Mouse (Mus musculus) liver, embryonic 13.5 days (tissue): ENCODE results near the gene Adamts4. TPM values are rescaled to one million over a fixed set of nuclear protein-coding genes. Genes with fewer than 3 reads are reported as not detected.
"Not testable (repeated sequence)": the region's sequence is repeated elsewhere in the genome, so short reads cannot be mapped to it uniquely, and the experiment has no call there.

ENCODE experiments used
- ATAC-seq: fragments of 200-750 bp; cut with Nextera tagmentation; 2 replicates; pipeline ENCODE4 v1.8.0; 2017; ENCODE audit warnings: low read depth, mild to moderate bottlenecking, moderate number of reproducible peaks, moderate library complexity
- DNase-seq: peaks from one replicate; pipeline ENCODE4 v3.0.0; 2022
- H3K27ac ChIP-seq: fragments of 300-500 bp; sonication (generic); 2 replicates; pipeline ENCODE4 v1.5.1; 2015; ENCODE audit warnings: moderate library complexity, mild to moderate bottlenecking, inconsistent platforms
- H3K27me3 ChIP-seq: fragments of 300-500 bp; sonication (generic); 2 replicates; pipeline ENCODE4 v1.6.1; 2015; ENCODE audit warnings: mild to moderate bottlenecking, inconsistent platforms
- H3K36me3 ChIP-seq: fragments of 300-500 bp; sonication (generic); 2 replicates; pipeline ENCODE4 v1.6.1; 2015; ENCODE audit warnings: mild to moderate bottlenecking, inconsistent platforms
- H3K4me1 ChIP-seq: fragments of 300-500 bp; sonication (generic); replicated peaks from 2 replicates; pipeline ENCODE4 v1.6.1; 2015; ENCODE audit warnings: inconsistent platforms
- H3K4me2 ChIP-seq: fragments of 300-500 bp; sonication (generic); 2 replicates; pipeline ENCODE4 v1.6.1; 2015; ENCODE audit warnings: inconsistent platforms, mild to moderate bottlenecking, moderate library complexity
- H3K4me3 ChIP-seq: fragments of 300-500 bp; sonication (generic); replicated peaks from 2 replicates; pipeline ENCODE4 v1.5.1; 2015; ENCODE audit warnings: mild to moderate bottlenecking, inconsistent platforms
- H3K9ac ChIP-seq: fragments of 300-500 bp; sonication (generic); 2 replicates; pipeline ENCODE4 v1.6.1; 2015; ENCODE audit warnings: mild to moderate bottlenecking, inconsistent platforms
- H3K9me3 ChIP-seq: fragments of 300-500 bp; sonication (generic); replicated peaks from 2 replicates; pipeline ENCODE4 v1.6.1; 2016; ENCODE audit warnings: inconsistent platforms
- WGBS: fragments of 180-500 bp; shearing (Covaris S2); methylation state at CpG from one replicate; pipeline ENCODE4 v1.1.7; 2015; ENCODE audit not compliant: insufficient replicate concordance; 5-methylcytosine and 5-hydroxymethylcytosine counted together
- polyA plus RNA-seq: library from polyadenylated mRNA; unstranded; fragments of >200 nt; fragmentation: Nextera tagmentation; extraction: Ambion mirVana; gene quantifications from 2 replicates; pipeline ENCODE4 v1.2.1, GENCODE M21; 2015

Adamts4 gene
- polyA plus RNA-seq, 1 experiment from 2014 or later = 0.43 TPM

DNA sequence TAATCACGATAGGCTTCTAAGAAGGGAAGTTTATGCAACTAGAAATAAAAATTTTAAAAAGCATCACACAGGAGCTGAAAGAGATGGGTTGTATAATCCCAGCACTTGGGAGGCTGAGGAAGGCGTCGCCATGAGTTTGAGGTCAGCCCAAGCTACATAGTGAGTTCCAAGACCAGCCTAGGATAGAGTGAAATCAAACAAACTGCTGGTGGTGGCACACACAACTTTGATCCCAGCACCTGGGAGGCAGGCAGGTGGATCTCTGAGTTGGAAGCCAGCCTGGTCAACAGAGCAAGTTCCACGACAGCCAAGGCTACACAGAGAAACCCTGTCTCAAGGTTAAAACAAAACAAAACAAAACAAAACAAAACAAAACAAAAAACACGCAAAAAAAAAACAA lies 17.9 kb upstream of the Adamts4 start:
- Histone ChIP-seq H3K4me3 (peak overlapping the region; percentile 36), H3K27me3 (0 out of 2 replicates have a peak, but pooled peaks cover 3% of the 10 kb centered on the region), H3K4me2 (peak overlapping the region; percentile 41), H3K9ac (0 out of 2 replicates have a peak overlapping the region, but pooled peaks have one; percentile 41), H3K9me3 (no peaks in the 10 kb centered on the region), H3K36me3 (peaks cover 37% of the 10 kb centered on the region), H3K27ac (0 out of 2 replicates have a peak overlapping the region, but pooled peaks have one; percentile 71), H3K4me1 (peaks cover 55% of the 10 kb centered on the region)
- no peak for DNase-seq
- ATAC-seq = no peak
- WGBS = 43% methylated on average over 5 of the region's 5 CpGs

DNA sequence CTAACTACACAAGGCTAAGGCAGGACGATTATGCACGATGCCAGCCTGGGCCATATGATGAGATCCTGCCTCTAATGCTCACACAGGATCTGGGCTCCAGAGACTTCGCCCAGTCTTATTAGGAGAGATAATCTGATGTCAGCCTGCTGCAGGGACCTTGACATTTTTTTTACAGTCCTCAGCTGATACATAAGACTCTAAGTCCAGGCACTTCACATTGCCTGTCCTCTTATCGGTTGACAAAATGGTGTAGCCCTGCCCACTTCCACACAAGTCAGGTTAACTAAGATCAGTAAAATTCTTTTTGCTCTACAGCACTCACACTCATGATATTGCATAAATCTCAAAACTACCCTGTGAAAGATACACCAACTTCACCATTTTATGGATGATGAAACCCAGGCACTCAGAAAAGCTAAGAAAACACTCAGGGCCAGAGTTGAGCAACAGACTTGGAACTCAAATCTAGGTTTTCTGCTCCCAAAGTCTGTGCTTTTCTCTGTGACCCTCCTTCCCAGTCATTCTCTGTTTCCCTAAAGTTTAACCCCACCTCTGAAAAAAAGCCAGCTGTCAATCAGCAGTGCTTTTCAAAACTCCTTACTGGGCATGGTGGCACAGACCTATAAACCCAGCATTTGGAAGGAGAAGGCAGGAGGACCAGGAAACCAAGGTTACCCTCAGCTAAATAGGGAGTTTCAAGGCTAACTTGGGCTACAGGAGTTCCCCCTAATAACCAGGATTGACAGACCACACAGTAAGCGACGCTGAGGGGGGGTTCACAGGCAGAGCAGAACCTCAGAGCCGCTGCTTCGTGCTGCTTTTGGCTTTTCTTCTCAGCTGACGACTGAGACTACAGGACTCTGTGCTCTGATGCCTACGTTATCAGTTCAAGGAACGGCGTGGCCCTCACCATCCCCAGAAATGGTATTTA lies 17.2 kb upstream of the Adamts4 start:
- peaks cover 62% of the 10 kb centered on the region for H3K4me1 ChIP-seq
- peak; percentile 71 for ATAC-seq
- H3K27me3 ChIP-seq = 0 out of 2 replicates have a peak, but pooled peaks cover 3% of the 10 kb centered on the region
- peak overlapping the region; percentile 36 for H3K4me3 ChIP-seq
- peak overlapping the region; percentile 71 for H3K27ac ChIP-seq
- peaks cover 44% of the 10 kb centered on the region for H3K36me3 ChIP-seq
- H3K9ac ChIP-seq = peak overlapping the region; percentile 47
- no peaks in the 10 kb centered on the region for H3K9me3 ChIP-seq
- peak overlapping the region; percentile 41 for H3K4me2 ChIP-seq
- WGBS = 22% methylated on average over 12 of the region's 12 CpGs
- DNase-seq = no peak

DNA sequence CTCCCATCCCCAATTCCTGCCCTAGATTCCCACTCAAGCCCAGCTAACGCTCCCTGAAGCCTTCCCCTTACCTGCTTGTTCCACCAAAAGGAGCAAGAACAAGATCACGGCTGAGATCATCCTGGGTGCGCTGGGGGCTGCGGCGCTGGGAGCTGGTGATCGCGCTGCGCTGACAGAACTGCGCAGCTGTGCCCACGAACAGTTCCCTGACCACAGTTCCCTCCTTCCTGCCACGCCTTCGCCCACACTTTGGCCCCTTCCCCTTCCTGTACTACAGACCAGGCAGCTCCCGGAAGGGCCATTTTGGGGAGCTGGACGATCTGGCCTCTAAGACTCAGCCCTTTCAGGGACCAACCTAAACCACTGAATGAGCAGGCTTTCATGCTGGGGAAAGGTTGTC lies 16.1 kb upstream of the Adamts4 start, which contains the start of gene Fcer1g:
Fcer1g (minus strand) TSS at position 240 of the 400 bp plus-strand sequence.
- peak within 1 kb of the TSS; percentile 41 for H3K4me2 ChIP-seq
- DNase-seq = no peak

DNA sequence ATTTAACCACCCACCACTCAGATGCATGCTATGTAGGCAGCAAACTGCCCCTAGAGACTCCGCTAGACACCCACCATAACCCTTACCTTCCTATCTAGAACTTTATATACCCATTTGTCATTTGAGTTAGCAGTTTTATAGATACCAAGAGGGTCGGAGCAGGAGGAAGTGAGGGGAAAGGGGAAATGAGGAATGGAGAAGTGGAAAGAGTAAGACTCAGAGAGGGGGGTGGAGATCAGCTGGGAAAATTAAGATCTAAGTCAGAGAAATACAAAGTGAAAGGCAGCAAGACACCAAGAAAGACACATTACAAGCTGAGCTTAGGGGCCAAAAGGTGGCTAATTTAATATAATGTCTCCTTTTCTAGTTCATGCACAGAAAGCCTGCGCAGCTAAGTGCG lies 15.7 kb upstream of the Adamts4 start:
- Histone ChIP-seq H3K36me3 (peaks cover 57% of the 10 kb centered on the region), H3K4me1 (peaks cover 62% of the 10 kb centered on the region), H3K4me2 (peak overlapping the region; percentile 41; the same call in 1 of the 2 replicates), H3K9ac (no peak overlapping the region), H3K27me3 (0 out of 2 replicates have a peak, but pooled peaks cover 3% of the 10 kb centered on the region), H3K4me3 (no peak overlapping the region), H3K9me3 (no peaks in the 10 kb centered on the region), H3K27ac (peak overlapping the region; percentile 71; the same call in 1 of the 2 replicates)
- ATAC-seq = no peak
- 68% methylated on average over 4 of the region's 4 CpGs for WGBS
- no peak for DNase-seq

More for the DNA sequence above, 16.1 kb upstream of the Adamts4 start, which contains the start of gene Fcer1g:
- Histone ChIP-seq H3K27me3 (0 out of 2 replicates have a peak, but pooled peaks cover 3% of the 10 kb centered on the region), H3K9ac (peak within 1 kb of the TSS; percentile 47), H3K9me3 (no peaks in the 10 kb centered on the region), H3K4me1 (peaks cover 62% of the 10 kb centered on the region), H3K36me3 (peaks cover 55% of the 10 kb centered on the region), H3K4me3 (peak within 1 kb of the TSS; percentile 36), H3K27ac (peak within 1 kb of the TSS; percentile 71)
- ATAC-seq = no peak
- WGBS = 28% methylated on average over 14 of the region's 14 CpGs

DNA sequence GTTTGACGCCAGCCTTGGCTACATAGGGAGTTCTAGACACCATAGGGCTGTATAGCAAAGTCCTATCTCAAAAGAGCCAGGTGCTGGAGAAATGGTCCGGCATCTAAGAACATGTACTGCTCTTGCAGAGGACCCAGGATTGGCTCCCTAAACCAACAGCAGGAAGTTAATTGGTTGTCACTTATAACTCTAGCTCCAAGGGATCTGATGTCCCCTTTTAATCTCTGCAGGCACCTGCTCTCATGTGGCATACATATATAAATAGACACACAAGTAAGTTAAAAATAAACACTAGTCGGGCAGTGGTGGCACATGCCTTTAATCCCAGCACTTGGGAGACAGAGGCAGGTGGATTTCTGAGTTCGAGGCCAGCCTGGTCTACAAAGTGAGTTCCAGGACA lies 14.4 kb upstream of the Adamts4 start:
- Histone ChIP-seq H3K4me1 (peaks cover 57% of the 10 kb centered on the region), H3K4me2 (no peak overlapping the region), H3K27me3 (0 out of 2 replicates have a peak, but pooled peaks cover 2% of the 10 kb centered on the region), H3K9ac (no peak overlapping the region), H3K9me3 (no peaks in the 10 kb centered on the region), H3K27ac (no peak overlapping the region), H3K4me3 (no peak overlapping the region), H3K36me3 (peaks cover 69% of the 10 kb centered on the region)
- ATAC-seq (no peak), DNase-seq (no peak)
- 72% methylated on average over 4 of the region's 4 CpGs for WGBS

DNA sequence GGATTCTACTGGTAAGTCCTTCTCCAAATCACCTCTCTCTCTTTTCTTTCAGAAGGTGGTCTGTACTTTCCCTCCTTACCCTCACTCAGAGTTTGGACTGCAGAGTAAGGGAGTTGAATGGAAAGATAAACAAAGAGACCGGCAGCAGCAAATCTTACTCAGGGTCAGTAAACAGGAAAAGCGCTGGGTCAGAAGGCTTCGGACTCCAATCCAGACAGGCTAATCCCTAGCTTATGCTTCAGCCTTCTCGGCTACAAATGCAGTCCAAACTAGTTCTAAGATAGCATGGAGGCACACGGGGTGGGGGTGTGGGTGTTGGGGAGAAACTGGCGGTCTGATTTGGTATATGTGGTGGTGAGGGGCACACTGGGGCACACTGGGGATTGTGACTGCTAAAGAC lies 12.8 kb upstream of the Adamts4 start:
- Histone ChIP-seq H3K4me3 (no peak overlapping the region), H3K27me3 (no peaks in the 10 kb centered on the region), H3K9me3 (no peaks in the 10 kb centered on the region), H3K4me2 (no peak overlapping the region), H3K4me1 (peaks cover 44% of the 10 kb centered on the region), H3K27ac (peak overlapping the region; percentile 43; the same call in 1 of the 2 replicates), H3K36me3 (peaks cover 84% of the 10 kb centered on the region), H3K9ac (no peak overlapping the region)
- 81% methylated on average over 6 of the region's 6 CpGs for WGBS
- DNase-seq (no peak), ATAC-seq (no peak)

DNA sequence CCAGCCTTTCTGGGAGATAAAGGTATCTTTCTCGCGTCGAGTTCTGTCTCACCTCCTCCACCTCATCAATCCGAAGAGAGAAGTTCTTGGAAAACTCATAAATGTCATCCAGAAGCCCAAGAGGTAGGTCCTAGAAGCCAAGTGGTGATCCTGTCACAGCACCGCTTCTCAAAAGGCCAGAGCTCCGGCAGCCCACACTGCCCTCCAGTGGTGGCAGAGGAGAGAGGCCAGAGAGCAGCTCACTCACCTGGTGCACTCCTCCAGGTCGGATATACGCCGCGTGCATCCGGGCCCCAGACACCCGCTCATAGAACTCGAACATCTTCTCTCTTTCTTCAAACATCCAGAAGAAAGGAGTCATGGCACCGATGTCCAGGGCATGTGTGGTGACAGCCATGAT lies 11.8 kb upstream of the Adamts4 start:
- peak; percentile 33; the same call in 1 of the 2 replicates for ATAC-seq
- 65% methylated on average over 14 of the region's 14 CpGs for WGBS
- no peaks in the 10 kb centered on the region for H3K9me3 ChIP-seq

DNA sequence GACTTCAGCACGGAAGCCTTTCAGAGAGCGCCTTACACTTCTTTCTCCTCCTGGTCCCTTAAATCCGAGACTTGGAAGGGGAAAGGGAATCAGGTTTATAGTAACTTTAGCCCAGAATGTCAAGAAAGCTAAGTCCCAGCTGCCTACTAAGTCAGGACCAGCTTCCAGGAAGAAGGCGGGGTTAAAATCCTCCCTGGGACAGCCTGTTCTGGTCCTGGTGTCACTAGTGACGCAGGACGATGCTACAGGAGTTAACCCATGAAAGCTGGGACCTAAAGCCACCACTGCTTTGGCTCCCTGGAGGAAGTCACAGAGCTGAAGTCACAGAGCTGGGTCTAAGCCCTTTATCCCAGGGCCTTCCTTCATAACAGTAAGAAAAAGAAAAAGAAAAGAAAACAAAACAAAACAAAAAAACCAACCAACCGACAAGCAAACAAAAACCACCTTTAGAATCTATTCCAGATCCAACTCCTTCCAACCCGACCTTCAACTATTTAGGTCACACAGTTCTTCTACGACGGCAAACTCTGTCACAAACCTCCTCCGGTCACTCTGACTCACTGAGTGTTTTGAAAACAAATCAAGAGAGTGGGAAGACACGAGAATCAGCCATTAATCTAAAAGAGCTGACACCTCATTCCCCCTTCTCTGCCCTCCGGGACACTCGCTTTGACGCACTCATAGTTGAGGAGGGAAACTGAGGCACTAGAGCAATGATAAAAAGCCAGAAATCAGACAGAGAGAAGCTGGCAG lies 10.1 kb upstream of the Adamts4 start:
- Histone ChIP-seq H3K9me3 (no peaks in the 10 kb centered on the region), H3K9ac (no peak overlapping the region), H3K4me1 (peaks cover 26% of the 10 kb centered on the region), H3K4me3 (no peak overlapping the region), H3K27me3 (no peaks in the 10 kb centered on the region), H3K36me3 (peaks cover 92% of the 10 kb centered on the region), H3K27ac (no peak overlapping the region), H3K4me2 (no peak overlapping the region)
- DNase-seq = no peak
- ATAC-seq = no peak
- 77% methylated on average over 15 of the region's 15 CpGs for WGBS

More for the DNA sequence above, 11.8 kb upstream of the Adamts4 start:
- Histone ChIP-seq H3K4me2 (no peak overlapping the region), H3K27me3 (no peaks in the 10 kb centered on the region), H3K36me3 (peaks cover 94% of the 10 kb centered on the region), H3K4me1 (peaks cover 33% of the 10 kb centered on the region), H3K9ac (no peak overlapping the region), H3K4me3 (no peak overlapping the region), H3K27ac (no peak overlapping the region)
- peak; percentile 53 for DNase-seq

DNA sequence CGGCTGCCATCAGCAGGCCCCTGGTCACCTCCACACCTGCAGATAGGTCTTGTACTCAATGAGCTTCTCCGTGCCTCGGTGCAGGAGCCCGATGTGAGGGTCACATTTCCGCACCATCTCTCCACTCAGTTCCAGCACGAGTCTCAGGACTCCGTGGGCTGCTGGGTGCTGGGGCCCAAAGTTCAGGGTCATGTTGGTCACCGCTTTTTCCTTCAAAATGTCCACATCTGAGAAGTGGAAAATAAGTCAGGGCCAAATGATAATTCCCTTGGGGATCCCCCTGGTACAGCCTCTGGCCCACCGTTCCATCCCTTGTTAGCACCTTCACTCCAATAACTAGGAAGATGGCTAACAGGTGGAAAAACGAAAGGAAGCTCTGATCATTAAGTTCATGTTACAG lies 9.3 kb upstream of the Adamts4 start:
- DNase-seq (no peak), ATAC-seq (no peak)
- Histone ChIP-seq H3K4me3 (no peak overlapping the region), H3K9ac (no peak overlapping the region), H3K4me2 (no peak overlapping the region), H3K4me1 (peaks cover 28% of the 10 kb centered on the region), H3K36me3 (peaks cover 92% of the 10 kb centered on the region), H3K9me3 (no peaks in the 10 kb centered on the region), H3K27me3 (no peaks in the 10 kb centered on the region), H3K27ac (no peak overlapping the region)
- 87% methylated on average over 10 of the region's 10 CpGs for WGBS

DNA sequence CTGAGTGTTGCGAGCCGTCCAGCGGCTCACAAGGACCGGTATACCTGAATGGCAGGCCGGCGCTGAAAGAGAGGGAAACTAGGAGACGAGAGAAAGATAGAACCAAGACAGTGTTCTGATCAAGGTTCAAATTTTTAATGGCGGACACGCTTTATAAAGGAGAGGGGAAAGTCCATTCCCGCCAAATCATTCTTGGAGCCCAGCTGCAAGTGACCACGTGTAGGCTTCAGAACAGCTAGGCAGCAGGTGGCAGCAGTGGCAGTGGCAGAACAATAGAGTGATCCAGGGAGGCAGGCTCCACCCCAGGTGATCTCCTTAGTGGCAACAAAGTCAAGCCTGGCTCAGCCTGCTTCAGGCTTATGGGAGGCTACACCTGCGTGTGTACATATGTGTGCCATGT lies 8.3 kb upstream of the Adamts4 start:
- H3K9ac ChIP-seq, H3K9me3 ChIP-seq, H3K27ac ChIP-seq, H3K4me3 ChIP-seq, ATAC-seq, H3K27me3 ChIP-seq, H3K4me2 ChIP-seq, DNase-seq: not testable (repeated sequence)
- WGBS = 84% methylated on average over 12 of the region's 12 CpGs
- Histone ChIP-seq H3K36me3 (peaks cover 82% of the 10 kb centered on the region), H3K4me1 (peaks cover 34% of the 10 kb centered on the region)

DNA sequence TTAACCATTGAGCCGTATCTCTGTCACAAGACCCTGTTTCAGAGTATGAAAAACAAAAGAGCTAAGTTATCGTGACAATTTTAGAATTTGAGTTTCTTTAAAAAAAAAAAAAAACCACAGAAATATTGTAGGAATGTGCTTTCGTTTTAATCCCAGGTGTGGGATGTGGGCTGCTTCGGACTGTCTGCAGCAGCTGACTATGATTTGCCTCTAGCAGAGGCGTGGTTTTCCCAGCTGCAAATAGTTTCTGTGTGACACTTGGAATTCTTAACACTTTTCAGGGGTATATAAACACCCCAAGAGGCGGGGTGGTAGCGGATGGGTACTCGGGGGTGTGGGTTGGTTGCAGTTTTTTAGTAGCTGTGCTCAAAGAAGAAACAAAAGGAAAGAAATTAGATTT lies 4.9 kb upstream of the Adamts4 start:
- peak overlapping the region; percentile 90; the same call in 1 of the 2 replicates for H3K9ac ChIP-seq
- peaks cover 14% of the 10 kb centered on the region for H3K27me3 ChIP-seq
- peaks cover 37% of the 10 kb centered on the region for H3K4me1 ChIP-seq
- H3K27ac ChIP-seq = peak overlapping the region; percentile 73; the same call in 1 of the 2 replicates
- H3K36me3 ChIP-seq = peaks cover 50% of the 10 kb centered on the region
- peak overlapping the region; percentile 88; the same call in 1 of the 2 replicates for H3K4me2 ChIP-seq
- no peaks in the 10 kb centered on the region for H3K9me3 ChIP-seq
- H3K4me3 ChIP-seq = peak overlapping the region; percentile 83; the same call in 1 of the 2 replicates
- ATAC-seq (no peak), DNase-seq (no peak)
- 80% methylated on average over 8 of the region's 8 CpGs for WGBS
